Mouse (Mus musculus) megakaryocyte, embryonic 14.5 days (primary cell): ENCODE measurements around the gene Cars2. TPM values are rescaled to one million over a fixed set of nuclear protein-coding genes. Genes with fewer than 3 reads are reported as not detected.
"Not testable (repeated sequence)": the region's sequence is repeated elsewhere in the genome, so short reads cannot be mapped to it uniquely, and the experiment has no call there.

Experiments
- H3K27me3 ChIP-seq: replicated peaks from 2 replicates; pipeline ENCODE3; 2012; ENCODE audit warnings: inconsistent platforms
- H3K36me3 ChIP-seq: replicated peaks from 2 replicates; pipeline ENCODE3; 2012; ENCODE audit warnings: low read length, inconsistent platforms, mixed read lengths
- H3K4me1 ChIP-seq: 2 replicates; pipeline ENCODE4 v1.6.1; 2012; ENCODE audit warnings: inconsistent platforms
- H3K4me3 ChIP-seq: replicated peaks from 2 replicates; pipeline ENCODE3; 2012; ENCODE audit warnings: moderate library complexity, mild to moderate bottlenecking, inconsistent platforms
- H3K9me3 ChIP-seq: 2 replicates; pipeline ENCODE4 v1.6.1; 2012; ENCODE audit warnings: inconsistent platforms
- FLI1 ChIP-seq: IDR thresholded peaks from 2 replicates; pipeline ENCODE4 v1.6.1; 2012; ENCODE audit warnings: low read length, inconsistent platforms, mixed read lengths
- GATA1 ChIP-seq: IDR thresholded peaks from 3 replicates; pipeline ENCODE4 v1.6.1; 2012; ENCODE audit warnings: mixed read lengths, low read length, inconsistent platforms, borderline replicate concordance
- polyA plus RNA-seq: library from polyadenylated mRNA; stranded (reverse); fragments of >175 nt; gene quantifications from 2 replicates; pipeline ENCODE4 v1.2.3, GENCODE M21; 2012; ENCODE audit warnings: low replicate concordance; ENCODE audit not compliant: insufficient read depth

Cars2 gene
- polyA plus RNA-seq, 1 experiment, result 22.5 TPM

DNA sequence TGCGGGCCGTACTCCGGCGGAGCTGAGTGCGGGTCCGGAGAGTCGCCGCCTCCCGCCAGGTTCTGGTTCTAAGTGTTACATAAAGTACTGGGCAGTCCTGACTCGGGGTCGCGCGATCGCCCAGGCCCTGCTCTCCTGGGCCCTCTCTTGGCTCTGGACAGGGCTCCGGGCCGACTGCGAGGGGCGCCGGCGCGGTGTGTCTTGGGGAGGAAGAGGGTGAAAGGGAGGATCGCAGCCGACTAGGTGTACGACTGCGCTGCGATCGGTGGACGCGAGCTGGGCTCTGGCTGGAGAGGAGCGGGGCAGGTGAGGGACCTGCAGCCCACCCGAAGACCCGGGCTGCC, 6.8 kb upstream of the Cars2 start:
- TF ChIP-seq FLI1 (no peak), GATA1 (no peak)
- Histone ChIP-seq H3K27me3 (no peaks in the 10 kb centered on the region), H3K9me3 (no peaks in the 10 kb centered on the region), H3K36me3 (peaks cover 26% of the 10 kb centered on the region), H3K4me3 (peak overlapping the region; percentile 100), H3K4me1 (peaks cover 54% of the 10 kb centered on the region)

- peaks cover 55% of the 10 kb centered on the region for H3K4me1 ChIP-seq
- peaks cover 20% of the 10 kb centered on the region for H3K36me3 ChIP-seq
- peak overlapping the region; percentile 100 for H3K4me3 ChIP-seq
- no peaks in the 10 kb centered on the region for H3K9me3 ChIP-seq
- TF ChIP-seq GATA1 (no peak), FLI1 (no peak)
- no peaks in the 10 kb centered on the region for H3K27me3 ChIP-seq
Measured at GRCm38 (mm10) chr8:11556691-11557423, 6.3 kb upstream of the Cars2 start.

DNA sequence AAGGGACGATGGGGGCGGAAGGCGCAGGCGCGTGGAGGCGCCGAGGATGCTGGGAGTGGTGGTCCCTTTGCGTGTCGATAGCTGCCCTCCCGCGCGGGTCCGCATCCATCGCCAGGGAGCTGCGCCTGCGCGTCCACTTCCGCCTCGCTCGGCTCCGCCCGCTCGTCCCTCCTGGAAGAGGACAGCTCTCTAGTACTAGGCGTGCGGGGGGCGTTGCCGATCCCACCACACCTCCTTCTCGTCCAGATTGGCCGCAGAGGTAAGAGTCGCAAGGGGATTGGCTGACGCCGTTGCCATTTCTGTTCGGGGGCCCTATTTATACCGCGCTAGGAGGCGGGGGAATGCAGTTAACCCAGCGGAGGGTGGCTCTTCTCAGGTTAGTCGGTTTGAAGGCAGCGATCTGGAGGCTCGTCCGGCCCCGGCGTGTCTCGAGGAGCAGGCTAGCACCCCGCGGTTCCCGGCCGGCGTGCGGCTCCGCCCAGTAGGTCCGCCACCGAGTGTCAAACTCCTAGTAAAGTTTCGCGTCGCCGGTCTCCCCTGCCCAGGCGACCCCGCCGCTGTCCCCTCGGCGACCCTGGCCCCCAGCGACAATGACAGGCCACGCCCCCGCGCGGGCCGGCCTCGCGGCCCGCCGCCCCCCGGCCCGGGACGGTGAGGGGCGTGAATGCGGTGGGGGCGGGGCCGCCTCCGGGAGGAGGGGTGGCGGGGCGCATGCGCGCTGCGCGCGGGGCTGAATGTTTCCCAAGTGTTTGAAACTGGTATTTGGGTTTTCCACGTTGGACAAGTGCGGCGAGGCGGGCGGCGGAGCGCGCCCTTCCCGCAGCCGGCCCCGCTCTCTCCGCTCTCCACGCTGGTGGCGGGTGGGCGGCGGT, 5.4 kb upstream of the Cars2 start:
- no peaks in the 10 kb centered on the region for H3K27me3 ChIP-seq
- peak overlapping the region; percentile 100 for H3K4me3 ChIP-seq
- H3K9me3 ChIP-seq, result no peaks in the 10 kb centered on the region
- peaks cover 11% of the 10 kb centered on the region for H3K36me3 ChIP-seq
- no peak for TF ChIP-seq FLI1
- no peak for TF ChIP-seq GATA1
- peaks cover 50% of the 10 kb centered on the region for H3K4me1 ChIP-seq

GRCm38 (mm10) chr8:11554799-11555719, 4.5 kb upstream of the Cars2 start, which contains the start of gene Ing1:
Gene Ing1, plus strand, starts transcription at chr8:11555571.
- H3K36me3 ChIP-seq, result peaks cover 2% of the 10 kb centered on the region
- H3K9me3 ChIP-seq, result no peaks in the 10 kb centered on the region
- H3K4me1 ChIP-seq, result peaks cover 47% of the 10 kb centered on the region
- TF ChIP-seq FLI1 (peak; percentile 64), GATA1 (no peak)
- peak within 1 kb of the TSS; percentile 100 for H3K4me3 ChIP-seq
- H3K27me3 ChIP-seq, result no peaks in the 10 kb centered on the region

DNA sequence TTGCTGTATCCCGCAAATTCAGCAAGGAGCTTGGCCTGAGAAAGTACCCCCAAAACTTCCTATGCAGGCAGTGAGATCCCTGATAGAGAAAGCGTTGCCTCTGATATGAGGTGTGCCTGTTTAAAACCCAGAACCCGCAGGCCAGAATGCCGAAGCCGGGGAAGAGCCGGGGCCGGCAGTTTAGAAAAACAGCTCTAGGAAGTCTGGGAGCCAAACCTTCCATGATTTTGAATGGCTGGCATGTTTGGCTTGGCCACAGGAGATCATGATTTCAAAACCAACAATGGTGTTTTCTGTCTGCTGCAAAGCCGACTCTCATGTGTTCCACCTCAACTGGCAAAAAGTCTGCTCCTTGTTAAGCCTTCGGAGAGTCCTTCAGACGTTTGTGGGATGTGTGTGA, 1.8 kb upstream of the Cars2 start:
- Histone ChIP-seq H3K27me3 (no peaks in the 10 kb centered on the region), H3K36me3 (peaks cover 17% of the 10 kb centered on the region)
- TF ChIP-seq FLI1 (no peak), GATA1 (no peak)

DNA sequence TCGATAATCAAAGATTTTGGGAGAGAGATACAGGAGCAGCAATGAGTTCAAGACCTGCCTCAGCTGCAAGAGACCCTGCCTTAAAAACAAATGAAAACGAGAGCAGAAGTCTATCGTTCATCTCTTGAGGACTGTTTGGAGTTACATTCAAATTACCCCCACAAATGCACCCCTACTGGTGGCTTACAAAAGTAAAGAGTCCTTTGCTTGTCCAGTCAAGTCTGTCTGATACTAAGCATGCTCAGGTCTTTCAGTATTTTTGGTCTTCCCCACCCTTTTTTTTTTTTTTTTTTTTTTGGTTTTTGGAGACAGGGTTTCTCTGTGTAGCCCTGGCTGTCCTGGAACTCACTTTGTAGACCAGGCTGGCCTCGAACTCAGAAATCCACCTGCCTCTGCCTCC, 914 bp upstream of the Cars2 start:
- Histone ChIP-seq H3K4me1 (peaks cover 57% of the 10 kb centered on the region), H3K36me3 (peaks cover 24% of the 10 kb centered on the region)
- H3K4me3 ChIP-seq, H3K9me3 ChIP-seq, H3K27me3 ChIP-seq: not testable (repeated sequence)

More for the DNA sequence above, 1.8 kb upstream of the Cars2 start:
- Histone ChIP-seq H3K9me3 (no peaks in the 10 kb centered on the region), H3K4me1 (peaks cover 51% of the 10 kb centered on the region), H3K4me3 (no peak overlapping the region)

GRCm38 (mm10) chr8:11549706-11550105, 877 bp downstream of the Cars2 start:
- no peaks in the 10 kb centered on the region for H3K27me3 ChIP-seq
- H3K36me3 ChIP-seq, result peaks cover 42% of the 10 kb centered on the region
- TF ChIP-seq FLI1, result no peak
- no peak for TF ChIP-seq GATA1
- peaks cover 54% of the 10 kb centered on the region for H3K4me1 ChIP-seq
- no peaks in the 10 kb centered on the region for H3K9me3 ChIP-seq
- peak overlapping the region; percentile 97 for H3K4me3 ChIP-seq

DNA sequence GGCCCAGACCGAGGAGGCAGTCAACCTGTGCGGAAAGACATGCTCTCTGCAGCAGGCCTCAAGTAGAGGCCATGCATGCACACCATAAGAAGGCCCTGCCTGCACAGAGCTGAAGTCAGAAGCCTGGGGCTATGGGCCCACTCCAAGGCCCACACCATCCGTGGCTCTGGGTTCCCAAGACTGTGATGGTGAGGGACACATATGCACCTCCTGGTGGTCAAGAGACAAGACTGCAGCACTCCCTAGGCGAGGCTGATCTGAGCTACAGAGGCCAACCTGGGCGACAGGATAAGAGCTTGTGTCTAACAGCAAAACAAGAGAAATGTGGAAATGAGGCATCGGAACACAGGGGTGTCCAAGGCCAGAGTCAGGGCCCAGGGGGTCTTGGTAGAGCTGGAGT, 3.5 kb downstream of the Cars2 start:
- no peak overlapping the region for H3K4me3 ChIP-seq
- H3K27me3 ChIP-seq, result no peaks in the 10 kb centered on the region
- H3K4me1 ChIP-seq, result peaks cover 36% of the 10 kb centered on the region
- no peak for TF ChIP-seq FLI1
- TF ChIP-seq GATA1, result no peak
- H3K9me3 ChIP-seq, result no peaks in the 10 kb centered on the region
- H3K36me3 ChIP-seq, result peaks cover 63% of the 10 kb centered on the region

DNA sequence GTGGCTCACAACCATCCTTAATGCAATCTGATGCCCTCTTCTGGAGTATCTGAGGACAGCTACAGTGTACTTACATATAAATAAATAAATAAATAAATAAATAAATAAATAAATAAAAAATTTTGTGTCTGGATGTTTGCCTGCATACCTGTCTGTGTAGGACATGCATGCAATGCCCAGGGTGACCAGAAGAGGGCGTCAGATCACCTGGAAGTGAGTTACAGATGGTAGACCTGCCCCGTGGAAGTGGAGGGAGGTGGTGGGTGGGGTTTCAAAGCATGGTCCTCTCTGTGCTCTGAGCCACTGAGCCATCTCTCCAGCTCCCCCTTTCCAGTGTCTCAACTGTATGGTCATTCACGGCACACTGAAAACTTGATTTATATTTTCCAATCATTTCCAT, 6.2 kb downstream of the Cars2 start:
- peaks cover 90% of the 10 kb centered on the region for H3K36me3 ChIP-seq
- TF ChIP-seq GATA1 (no peak), FLI1 (no peak)
- no peaks in the 10 kb centered on the region for H3K27me3 ChIP-seq
- H3K4me1 ChIP-seq, result peaks cover 18% of the 10 kb centered on the region
- H3K4me3 ChIP-seq, result no peak overlapping the region
- peaks cover 8% of the 10 kb centered on the region for H3K9me3 ChIP-seq

- peaks cover 93% of the 10 kb centered on the region for H3K36me3 ChIP-seq
- H3K27me3 ChIP-seq, result no peaks in the 10 kb centered on the region
- H3K9me3 ChIP-seq, result peaks cover 8% of the 10 kb centered on the region
- no peak overlapping the region for H3K4me3 ChIP-seq
- TF ChIP-seq FLI1 (no peak), GATA1 (no peak)
- peaks cover 8% of the 10 kb centered on the region for H3K4me1 ChIP-seq
Measured at GRCm38 (mm10) chr8:11542866-11543265, 7.7 kb downstream of the Cars2 start.
